Mouse (Mus musculus): ENCODE data around the gene Atp6v1f. TPM values are rescaled to one million over a fixed set of nuclear protein-coding genes. Genes with fewer than 3 reads are reported as not detected.

The Atp6v1f gene
- polyA plus RNA-seq, 1 experiment from 2014 or later = 161 TPM

GRCm38 (mm10) chr6:29471137-29471536, 3.6 kb downstream of the Atp6v1f start, which contains the start of gene Atp6v1fnb:
Gene Atp6v1fnb, plus strand, starts transcription at chr6:29471437.
- Histone ChIP-seq H3K27ac (no peak within 1 kb of the TSS), H3K36me3 (peaks cover 25% of the 10 kb centered on the region), H3K27me3 (replicated peaks) (peaks cover 19% of the 10 kb centered on the region; the same call in 1 of the 2 replicates), H3K9me3 (replicated peaks) (no peaks in the 10 kb centered on the region), H3K4me2 (no peak within 1 kb of the TSS), H3K9ac (no peak within 1 kb of the TSS), H3K4me1 (peaks cover 27% of the 10 kb centered on the region), H3K4me3 (no peak within 1 kb of the TSS)
- 82% methylated on average over 4 of the region's 4 CpGs for WGBS (ENCODE audit: insufficient replicate concordance)
- ATAC-seq = no peak

GRCm38 (mm10) chr6:29473941-29474691, 6.6 kb downstream of the Atp6v1f start:
- no peaks in the 10 kb centered on the region for H3K9me3 ChIP-seq (replicated peaks)
- H3K27ac ChIP-seq = no peak overlapping the region

GRCm38 (mm10) chr6:29474736-29475135, 7.2 kb downstream of the Atp6v1f start:
- H3K27me3 ChIP-seq (replicated peaks) = peaks cover 43% of the 10 kb centered on the region
- H3K27ac ChIP-seq = no peak overlapping the region
- peak overlapping the region; percentile 81 for H3K4me2 ChIP-seq
- ATAC-seq = no peak
- H3K9me3 ChIP-seq (replicated peaks) = no peaks in the 10 kb centered on the region
- 65% methylated on average over 2 of the region's 2 CpGs for WGBS (ENCODE audit: insufficient replicate concordance)
- H3K9ac ChIP-seq = 0 out of 2 replicates have a peak overlapping the region, but pooled peaks have one; percentile 68
- peaks cover 22% of the 10 kb centered on the region for H3K36me3 ChIP-seq
- H3K4me3 ChIP-seq = peak overlapping the region; percentile 57; the same call in 1 of the 2 replicates
- H3K4me1 ChIP-seq = peaks cover 16% of the 10 kb centered on the region

More at GRCm38 (mm10) chr6:29473941-29474691, 6.6 kb downstream of the Atp6v1f start:
- peak overlapping the region; percentile 57 for H3K4me3 ChIP-seq
- peaks cover 43% of the 10 kb centered on the region for H3K27me3 ChIP-seq (replicated peaks)
- WGBS (ENCODE audit: insufficient replicate concordance) = 4% methylated on average over 33 of the region's 33 CpGs
- peak; percentile 98 for ATAC-seq
- H3K36me3 ChIP-seq = peaks cover 25% of the 10 kb centered on the region
- H3K9ac ChIP-seq = peak overlapping the region; percentile 68
- H3K4me2 ChIP-seq = peak overlapping the region; percentile 81
- H3K4me1 ChIP-seq = peaks cover 16% of the 10 kb centered on the region

GRCm38 (mm10) chr6:29482691-29483090, 15.2 kb downstream of the Atp6v1f start:
- Histone ChIP-seq H3K4me1 (peaks cover 10% of the 10 kb centered on the region), H3K4me2 (no peak overlapping the region), H3K36me3 (no peaks in the 10 kb centered on the region), H3K4me3 (no peak overlapping the region), H3K27ac (no peak overlapping the region), H3K27me3 (replicated peaks) (peaks cover 65% of the 10 kb centered on the region), H3K9me3 (replicated peaks) (no peaks in the 10 kb centered on the region), H3K9ac (no peak overlapping the region)
- no peak for ATAC-seq
- WGBS (ENCODE audit: insufficient replicate concordance) = 78% methylated on average over 13 of the region's 13 CpGs

GRCm38 (mm10) chr6:29484716-29485559, 17.4 kb downstream of the Atp6v1f start:
- Histone ChIP-seq H3K9me3 (replicated peaks) (no peaks in the 10 kb centered on the region), H3K4me3 (peak overlapping the region; percentile 50), H3K4me1 (peaks cover 10% of the 10 kb centered on the region), H3K36me3 (no peaks in the 10 kb centered on the region), H3K27ac (no peak overlapping the region), H3K9ac (peak overlapping the region; percentile 41; the same call in 1 of the 2 replicates), H3K27me3 (replicated peaks) (peaks cover 71% of the 10 kb centered on the region), H3K4me2 (peak overlapping the region; percentile 78)
- WGBS (ENCODE audit: insufficient replicate concordance) = 7% methylated on average over 26 of the region's 26 CpGs
- peak; percentile 60 for ATAC-seq

- 37% methylated on average over 2 of the region's 2 CpGs for WGBS (ENCODE audit: insufficient replicate concordance)
- Histone ChIP-seq H3K4me1 (peaks cover 10% of the 10 kb centered on the region), H3K9me3 (replicated peaks) (no peaks in the 10 kb centered on the region), H3K27ac (no peak overlapping the region), H3K4me3 (no peak overlapping the region), H3K9ac (no peak overlapping the region), H3K4me2 (no peak overlapping the region), H3K27me3 (replicated peaks) (peaks cover 81% of the 10 kb centered on the region), H3K36me3 (no peaks in the 10 kb centered on the region)
- no peak for ATAC-seq
Observed at GRCm38 (mm10) chr6:29485951-29486350, 18.4 kb downstream of the Atp6v1f start.

GRCm38 (mm10) chr6:29494101-29494500, 26.6 kb downstream of the Atp6v1f start:
- no peak overlapping the region for H3K4me2 ChIP-seq
- H3K4me3 ChIP-seq = no peak overlapping the region
- no peaks in the 10 kb centered on the region for H3K9me3 ChIP-seq (replicated peaks)
- no peak overlapping the region for H3K27ac ChIP-seq
- no peak for ATAC-seq
- H3K9ac ChIP-seq = no peak overlapping the region
- H3K4me1 ChIP-seq = peaks cover 7% of the 10 kb centered on the region
- no peaks in the 10 kb centered on the region for H3K36me3 ChIP-seq
- 62% methylated on average over 4 of the region's 4 CpGs for WGBS (ENCODE audit: insufficient replicate concordance)
- peaks cover 95% of the 10 kb centered on the region for H3K27me3 ChIP-seq (replicated peaks)

- no peaks in the 10 kb centered on the region for H3K9me3 ChIP-seq (replicated peaks)
- peaks cover 75% of the 10 kb centered on the region for H3K27me3 ChIP-seq (replicated peaks)
- 14% methylated on average over 25 of the region's 25 CpGs for WGBS (ENCODE audit: insufficient replicate concordance)
- ATAC-seq = 0 out of 2 replicates have a peak, but pooled peaks have one; percentile 6
- H3K9ac ChIP-seq = no peak overlapping the region
- H3K36me3 ChIP-seq = no peaks in the 10 kb centered on the region
- peaks cover 22% of the 10 kb centered on the region for H3K4me1 ChIP-seq
- H3K4me2 ChIP-seq = no peak overlapping the region
- no peak overlapping the region for H3K27ac ChIP-seq
- H3K4me3 ChIP-seq = no peak overlapping the region
Observed at GRCm38 (mm10) chr6:29496270-29496669, 28.8 kb downstream of the Atp6v1f start.

GRCm38 (mm10) chr6:29497791-29498190, 30.3 kb downstream of the Atp6v1f start:
- no peak overlapping the region for H3K27ac ChIP-seq
- whole genome bisulfite sequencing (ENCODE audit: insufficient replicate concordance) = 16% methylated on average over 2 of the region's 2 CpGs
- H3K4me2 ChIP-seq = no peak overlapping the region
- H3K9ac ChIP-seq = no peak overlapping the region
- ATAC-seq = no peak
- no peaks in the 10 kb centered on the region for H3K9me3 ChIP-seq (replicated peaks)
- H3K27me3 ChIP-seq (replicated peaks) = peaks cover 60% of the 10 kb centered on the region
- no peak overlapping the region for H3K4me3 ChIP-seq
- peaks cover 26% of the 10 kb centered on the region for H3K4me1 ChIP-seq
- no peaks in the 10 kb centered on the region for H3K36me3 ChIP-seq

GRCm38 (mm10) chr6:29500177-29500576, 32.7 kb downstream of the Atp6v1f start:
- no peak overlapping the region for H3K9ac ChIP-seq
- H3K36me3 ChIP-seq = no peaks in the 10 kb centered on the region
- ATAC-seq = peak; percentile 52; the same call in 1 of the 2 replicates
- H3K4me1 ChIP-seq = peaks cover 26% of the 10 kb centered on the region
- H3K9me3 ChIP-seq (replicated peaks) = no peaks in the 10 kb centered on the region
- H3K27me3 ChIP-seq (replicated peaks) = peaks cover 51% of the 10 kb centered on the region
- no peak overlapping the region for H3K27ac ChIP-seq
- H3K4me2 ChIP-seq = peak overlapping the region; percentile 28; the same call in 1 of the 2 replicates
- H3K4me3 ChIP-seq = no peak overlapping the region
- WGBS (ENCODE audit: insufficient replicate concordance) = 31% methylated on average over 7 of the region's 7 CpGs

GRCm38 (mm10) chr6:29500810-29501209, 33.3 kb downstream of the Atp6v1f start:
- Histone ChIP-seq H3K4me2 (no peak overlapping the region), H3K27ac (peak overlapping the region; percentile 49; the same call in 1 of the 2 replicates)
- ATAC-seq = peak; percentile 45

More at GRCm38 (mm10) chr6:29500810-29501209, 33.3 kb downstream of the Atp6v1f start:
- 34% methylated on average over 6 of the region's 6 CpGs for WGBS (ENCODE audit: insufficient replicate concordance)
- Histone ChIP-seq H3K4me3 (no peak overlapping the region), H3K36me3 (no peaks in the 10 kb centered on the region), H3K27me3 (replicated peaks) (peaks cover 51% of the 10 kb centered on the region), H3K9ac (peak overlapping the region; percentile 36; the same call in 1 of the 2 replicates), H3K4me1 (peaks cover 26% of the 10 kb centered on the region), H3K9me3 (replicated peaks) (no peaks in the 10 kb centered on the region)

Measured in liver, embryonic 12.5 days (tissue).